Mouse (Mus musculus) C2C12 (cell line): Measurements from ENCODE around the gene Cyp4f17.
"Not testable (repeated sequence)": the region's sequence is repeated elsewhere in the genome, so short reads cannot be mapped to it uniquely, and the experiment has no call there.

Experiments
- CTCF ChIP-seq: IDR thresholded peaks from one replicate; pipeline ENCODE4 v1.5.1; 2011; ENCODE audit not compliant: control insufficient read depth, insufficient read depth, insufficient read length
- MAX ChIP-seq: IDR thresholded peaks from one replicate; pipeline ENCODE4 v1.6.1; 2011; ENCODE audit warnings: mild to moderate bottlenecking, control low read depth
- MYOD1 ChIP-seq: IDR thresholded peaks from one replicate; pipeline ENCODE4 v1.6.1; 2011; ENCODE audit warnings: low read depth; ENCODE audit not compliant: control insufficient read depth, insufficient read length

DNA sequence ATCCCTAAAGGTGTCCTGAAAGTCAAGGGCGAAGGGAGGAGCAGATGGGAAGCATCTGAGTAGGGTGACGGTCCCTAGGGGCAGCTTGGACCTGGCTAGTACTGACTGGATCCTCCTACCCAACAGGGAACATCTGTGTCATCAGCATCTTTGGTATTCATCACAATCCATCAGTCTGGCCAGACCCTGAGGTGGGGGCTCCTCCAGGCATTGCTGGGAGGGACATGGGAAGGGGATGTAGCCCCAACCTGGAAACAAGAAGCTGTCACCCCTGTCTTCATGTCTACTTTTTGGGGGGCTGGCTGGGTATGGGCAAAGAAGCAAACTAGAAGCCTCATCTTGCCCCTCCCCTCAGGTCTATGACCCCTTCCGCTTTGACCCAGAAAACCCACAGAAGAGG lies 44.5 kb downstream of the Cyp4f17 start:
- not testable (repeated sequence) for TF ChIP-seq CTCF, MYOD1, MAX
